Mouse (Mus musculus) spleen, embryonic (tissue): ENCODE data around the gene Xpc.

Source experiments
- CTCF ChIA-PET: fragments of 350-600 bp; sonication (Branson Sonifier 250); formaldehyde crosslinking; loops from one replicate; lab custom pipeline; 2022; lab: Charles Lee

Xpc gene

DNA sequence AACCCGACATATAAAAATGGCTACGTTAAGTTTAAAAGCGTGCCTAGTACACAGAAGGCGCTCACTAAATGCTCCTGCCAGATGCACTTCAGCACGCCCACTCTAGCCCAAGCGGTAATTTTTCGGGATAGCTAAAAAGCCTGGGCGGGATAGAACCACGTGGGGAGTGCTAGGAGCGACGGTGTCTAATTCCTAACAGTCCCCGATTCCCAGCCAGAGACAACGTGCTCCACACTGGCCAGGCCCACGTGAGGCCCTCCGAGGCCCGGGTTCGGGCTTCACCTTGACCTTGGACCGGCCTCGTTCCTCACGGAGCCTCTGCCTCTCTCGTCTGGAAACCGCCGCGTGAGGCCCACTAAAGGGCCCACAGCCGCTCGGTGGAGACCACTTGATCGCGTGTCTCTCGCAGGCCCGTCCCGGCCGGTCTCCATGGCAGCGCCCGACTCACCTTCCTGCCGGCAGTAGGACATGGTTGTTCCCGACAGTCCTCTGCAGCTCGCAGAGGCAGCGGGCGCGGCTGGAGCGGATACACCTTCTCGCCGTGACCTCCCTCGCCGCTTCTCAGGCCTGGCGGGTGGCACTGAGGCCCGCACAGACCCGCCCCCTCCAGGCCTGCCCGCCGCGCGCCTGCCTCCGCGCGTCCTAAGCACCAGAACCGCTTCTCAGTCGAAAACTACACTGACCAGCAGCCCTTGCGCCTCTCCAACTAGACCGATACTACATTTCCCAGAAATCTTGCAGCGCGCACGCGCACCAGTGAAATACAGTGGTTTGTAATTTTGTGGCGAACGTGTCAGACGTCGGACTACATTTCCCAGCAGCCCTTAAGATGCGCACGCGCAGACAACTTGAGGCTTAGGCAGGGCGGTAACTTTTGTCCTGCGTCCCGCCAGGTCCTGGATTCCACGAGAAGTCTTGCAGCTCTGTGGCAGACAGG lies 42.6 kb downstream of the Xpc start, which contains the start of the genes Chchd4 and Tmem43:
Gene Chchd4 (minus strand): TSS at position 679 of the 937 bp plus-strand sequence.
Gene Tmem43 (plus strand): TSS at position 836 of the 937 bp plus-strand sequence.
- CTCF ChIA-PET, result no interaction called here

DNA sequence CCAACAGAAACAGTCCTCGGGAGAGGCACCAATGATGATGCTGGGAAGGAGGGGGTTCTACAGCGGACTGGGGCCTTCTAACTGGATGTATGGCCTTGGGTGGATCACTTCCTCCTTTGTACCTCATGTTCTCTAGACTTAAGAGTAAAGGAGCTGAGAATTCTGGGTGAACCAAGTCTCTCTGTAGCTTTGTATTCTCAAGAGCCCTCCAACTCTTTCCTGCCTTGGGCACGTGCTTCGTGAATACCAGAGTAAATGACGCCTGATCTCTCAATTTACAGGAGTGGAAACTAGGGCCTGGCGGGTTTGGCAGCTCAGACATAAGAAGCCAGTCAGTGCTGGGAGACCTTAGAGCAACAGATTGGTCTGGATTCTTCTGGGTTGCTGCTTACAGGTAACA lies 43.4 kb downstream of the Xpc start:
- CTCF ChIA-PET, result no interaction called here

DNA sequence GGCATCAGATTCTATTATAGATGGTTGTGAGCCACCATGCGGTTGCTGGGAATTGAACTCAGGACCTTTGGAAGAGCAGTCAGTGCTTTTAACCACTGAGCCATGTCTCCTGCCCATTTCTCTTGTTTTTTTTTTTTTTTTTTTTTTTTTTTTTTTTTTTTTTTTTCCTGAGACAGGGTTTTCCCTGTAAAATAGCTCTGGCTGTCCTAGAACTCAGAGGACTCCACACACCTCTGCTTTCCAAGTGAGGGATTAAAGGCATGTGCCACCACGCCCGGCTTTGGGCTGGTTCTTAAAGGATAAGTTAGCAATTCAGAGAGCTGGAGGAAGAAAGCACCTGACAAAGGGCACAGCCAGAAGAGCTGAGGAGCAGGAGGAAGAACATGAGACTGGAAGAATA lies 44.3 kb downstream of the Xpc start:
- CTCF ChIA-PET, result interaction anchor here (0.6 kb wide), 1 partner anchor 346 kb away, joined by 7 read pairs; no protein-coding TSS in a partner anchor

- CTCF ChIA-PET, result no interaction called here
Measured at GRCm38 (mm10) chr6:91470712-91471111, 45.0 kb downstream of the Xpc start.

DNA sequence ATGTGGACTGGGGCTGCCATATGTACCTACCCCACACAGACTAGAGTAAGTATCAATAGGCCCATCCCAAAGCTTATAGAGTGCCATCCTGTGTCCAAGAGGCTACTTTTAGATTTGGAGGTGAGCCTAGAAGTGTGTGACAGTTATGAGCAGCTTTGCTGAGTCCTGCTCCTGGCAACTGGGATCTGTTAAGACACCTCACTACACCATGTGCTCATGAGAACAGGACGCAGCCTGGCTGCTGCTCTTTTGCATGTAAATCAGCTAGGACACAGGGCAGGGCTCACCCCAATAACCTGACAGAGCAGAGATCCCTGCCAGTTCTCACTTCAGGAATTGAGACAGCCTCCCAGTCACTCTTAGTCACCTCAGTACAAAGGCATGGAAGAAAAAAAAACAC lies 48.6 kb downstream of the Xpc start:
- CTCF ChIA-PET, result no interaction called here

GRCm38 (mm10) chr6:91465756-91466155 lies 49.9 kb downstream of the Xpc start:
- CTCF ChIA-PET, result no interaction called here

DNA sequence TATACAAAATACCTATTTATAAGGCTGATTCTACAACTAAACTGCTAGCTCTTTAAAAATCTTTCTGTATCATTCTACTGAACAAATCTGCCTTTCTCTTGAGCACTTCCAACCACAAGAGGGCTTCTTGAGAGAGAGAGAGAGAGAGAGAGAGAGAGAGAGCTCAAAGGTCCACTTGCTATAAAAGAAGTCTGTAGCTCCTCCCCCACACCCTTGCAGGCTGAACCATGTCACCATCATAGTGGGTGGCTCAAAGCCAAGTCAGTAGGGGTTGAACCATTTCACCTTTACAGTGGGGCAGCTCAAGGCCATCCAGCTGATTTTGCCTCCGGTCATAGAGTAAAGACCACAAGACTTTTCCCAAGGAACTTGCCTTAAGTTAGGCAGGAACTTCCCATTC lies 56.2 kb downstream of the Xpc start:
- CTCF ChIA-PET, result interaction anchor here (0.6 to 0.7 kb wide), 2 partner anchors 153 to 704 kb away, joined by 3 to 9 read pairs; no protein-coding TSS in a partner anchor

DNA sequence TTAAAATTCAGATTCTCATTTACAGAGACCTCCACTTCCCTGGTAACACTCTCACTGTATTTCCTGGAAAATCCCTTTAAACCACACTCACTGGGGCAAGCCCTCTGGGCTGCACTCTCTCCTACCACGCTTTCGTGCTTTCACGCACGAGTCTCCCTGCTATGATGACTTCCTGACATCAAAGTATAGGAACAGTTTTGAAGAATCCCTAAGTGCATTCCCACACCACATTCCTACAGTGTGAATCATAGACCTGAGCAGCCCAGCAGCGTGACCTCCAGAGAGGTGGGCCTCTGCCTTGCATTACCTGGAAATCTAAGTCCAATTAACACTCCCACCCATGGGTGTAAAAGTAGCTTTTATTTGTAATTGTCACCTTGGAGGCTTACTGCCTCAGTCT lies 61.1 kb downstream of the Xpc start:
- CTCF ChIA-PET, result no interaction called here

GRCm38 (mm10) chr6:91452056-91452455 lies 63.6 kb downstream of the Xpc start:
- CTCF ChIA-PET, result no interaction called here

DNA sequence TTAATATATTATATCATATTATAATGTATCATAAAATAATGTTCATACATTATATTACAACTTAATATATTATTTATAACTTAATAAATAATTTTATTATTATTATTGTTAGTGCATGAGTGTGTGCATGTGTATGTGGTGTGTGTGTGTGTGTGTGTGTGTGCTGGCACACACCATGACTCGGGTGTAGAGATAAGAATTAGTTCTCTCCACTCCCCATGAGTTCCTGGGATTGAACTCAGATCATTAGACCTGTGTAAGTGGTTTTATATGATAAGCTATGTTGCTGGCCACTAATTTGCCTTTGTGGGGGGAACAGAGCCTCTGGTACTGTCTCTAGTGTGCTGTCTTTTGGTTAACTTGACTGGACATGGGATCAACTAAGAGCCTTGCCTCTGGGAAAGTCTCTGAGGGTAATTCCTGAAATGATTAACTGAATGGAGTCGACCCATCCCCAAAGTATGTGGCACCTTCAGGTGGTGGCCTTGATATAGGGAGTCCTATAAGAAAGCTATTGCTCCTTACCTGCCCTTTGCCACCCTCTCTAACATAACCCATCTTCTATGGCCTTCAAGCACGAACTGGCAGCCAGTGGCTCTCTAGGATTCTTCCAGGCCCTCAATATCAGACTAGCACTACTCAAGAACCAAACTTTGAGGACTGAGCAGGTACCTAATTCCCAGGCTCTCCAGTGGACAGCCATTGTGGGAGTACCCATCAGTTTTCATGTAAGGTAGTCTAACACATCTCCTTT lies 66.0 kb downstream of the Xpc start:
- CTCF ChIA-PET, result no interaction called here

DNA sequence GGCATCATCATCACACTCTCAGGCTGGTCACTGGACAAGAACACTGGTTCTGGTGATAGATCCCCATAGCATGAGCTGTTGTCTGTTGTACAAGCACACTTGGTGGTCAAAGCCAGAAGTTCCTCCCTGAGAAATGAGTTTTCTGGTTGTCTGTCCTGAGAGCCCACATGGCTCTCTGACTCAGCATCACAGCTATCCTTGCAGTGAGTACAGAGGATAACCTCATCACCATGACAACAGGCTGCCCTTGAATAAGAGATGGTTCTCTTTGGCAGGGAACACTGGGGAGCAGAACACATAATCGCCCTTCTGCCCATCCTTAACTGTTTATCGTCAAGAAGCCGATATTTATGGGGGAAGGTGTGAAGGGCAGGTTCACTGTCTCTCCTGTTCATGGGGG lies 70.4 kb downstream of the Xpc start:
- CTCF ChIA-PET, result no interaction called here

GRCm38 (mm10) chr6:91441145-91441662 lies 74.5 kb downstream of the Xpc start:
- CTCF ChIA-PET, result interaction anchor here (0.7 kb wide), 1 partner anchor 764 kb away, joined by 4 read pairs; no protein-coding TSS in a partner anchor

- CTCF ChIA-PET, result interaction anchor here (0.7 kb wide), 1 partner anchor 763 kb away, joined by 4 read pairs; no protein-coding TSS in a partner anchor
Measured at GRCm38 (mm10) chr6:91440474-91441144, 75.1 kb downstream of the Xpc start.
